Mouse (Mus musculus) retina, postnatal 1 day (tissue): Measurements from ENCODE around the gene Acap2.

ENCODE experiments used
- DNase-seq: peaks from one replicate; pipeline ENCODE4 v3.0.0-alpha.2; 2012

Gene Acap2

GRCm38 (mm10) chr16:31077396-31077795 is 123.6 kb downstream of the Acap2 start:
- DNase-seq = no peak

DNA sequence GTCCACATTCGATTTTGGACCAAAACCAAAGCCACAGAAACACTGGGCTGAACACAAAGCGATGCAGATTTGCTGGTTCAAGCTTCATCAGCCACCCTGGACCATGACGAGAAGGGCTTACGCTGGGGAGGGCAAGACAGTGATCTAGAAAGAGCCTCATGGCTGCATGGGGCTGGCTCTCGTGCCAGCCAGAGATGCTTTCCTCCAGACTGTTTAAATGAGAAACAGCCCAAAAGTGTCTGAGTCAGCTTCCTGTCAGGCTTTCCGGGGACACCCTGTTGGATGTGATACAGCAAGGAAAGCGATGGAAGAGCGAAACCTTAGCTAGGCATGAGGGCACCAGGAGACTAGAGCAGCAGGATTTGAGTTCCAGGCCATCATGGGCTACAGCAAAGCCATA is 124.6 kb downstream of the Acap2 start:
- DNase-seq = no peak

GRCm38 (mm10) chr16:31074324-31074908 is 126.6 kb downstream of the Acap2 start:
- no peak for DNase-seq

GRCm38 (mm10) chr16:31071731-31072130 is 129.3 kb downstream of the Acap2 start:
- no peak for DNase-seq

DNA sequence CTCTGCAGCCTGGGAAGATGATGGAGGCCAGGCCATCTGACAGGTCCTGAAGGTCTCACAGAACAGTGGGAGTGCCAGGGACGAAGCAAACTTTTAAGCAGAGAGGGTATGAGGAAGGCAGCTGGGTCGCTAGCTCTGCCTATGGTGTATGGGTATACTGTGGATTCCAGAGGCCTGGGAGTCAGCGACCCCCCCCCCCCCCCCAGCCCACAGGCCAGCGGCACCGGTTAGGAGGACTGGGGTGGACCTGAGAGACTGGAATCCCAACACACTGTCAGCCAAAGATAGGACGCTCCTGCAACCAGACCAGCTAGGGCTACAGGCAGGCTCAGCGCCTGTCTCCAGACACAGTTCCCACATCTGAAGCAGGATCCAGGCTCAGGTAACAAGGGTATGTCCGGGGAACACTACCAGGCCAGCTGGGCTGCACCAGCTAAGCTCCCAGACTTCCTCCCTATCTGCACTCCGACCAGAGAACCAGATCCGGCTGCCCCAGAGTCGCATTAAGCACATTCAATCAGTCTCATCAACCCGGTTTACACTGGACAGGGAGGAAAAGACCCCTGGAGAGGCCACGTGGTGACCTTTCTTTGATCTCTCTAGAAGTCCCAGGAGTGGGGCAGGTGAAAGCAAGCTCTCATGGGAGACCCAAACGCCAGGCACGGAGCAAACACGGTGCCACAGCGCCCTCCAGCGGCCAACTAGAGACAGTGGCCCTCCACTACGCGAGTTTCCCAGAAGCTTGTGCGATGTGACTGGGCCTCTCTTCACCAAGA is 130.5 kb downstream of the Acap2 start:
- DNase-seq = peak; percentile 89

DNA sequence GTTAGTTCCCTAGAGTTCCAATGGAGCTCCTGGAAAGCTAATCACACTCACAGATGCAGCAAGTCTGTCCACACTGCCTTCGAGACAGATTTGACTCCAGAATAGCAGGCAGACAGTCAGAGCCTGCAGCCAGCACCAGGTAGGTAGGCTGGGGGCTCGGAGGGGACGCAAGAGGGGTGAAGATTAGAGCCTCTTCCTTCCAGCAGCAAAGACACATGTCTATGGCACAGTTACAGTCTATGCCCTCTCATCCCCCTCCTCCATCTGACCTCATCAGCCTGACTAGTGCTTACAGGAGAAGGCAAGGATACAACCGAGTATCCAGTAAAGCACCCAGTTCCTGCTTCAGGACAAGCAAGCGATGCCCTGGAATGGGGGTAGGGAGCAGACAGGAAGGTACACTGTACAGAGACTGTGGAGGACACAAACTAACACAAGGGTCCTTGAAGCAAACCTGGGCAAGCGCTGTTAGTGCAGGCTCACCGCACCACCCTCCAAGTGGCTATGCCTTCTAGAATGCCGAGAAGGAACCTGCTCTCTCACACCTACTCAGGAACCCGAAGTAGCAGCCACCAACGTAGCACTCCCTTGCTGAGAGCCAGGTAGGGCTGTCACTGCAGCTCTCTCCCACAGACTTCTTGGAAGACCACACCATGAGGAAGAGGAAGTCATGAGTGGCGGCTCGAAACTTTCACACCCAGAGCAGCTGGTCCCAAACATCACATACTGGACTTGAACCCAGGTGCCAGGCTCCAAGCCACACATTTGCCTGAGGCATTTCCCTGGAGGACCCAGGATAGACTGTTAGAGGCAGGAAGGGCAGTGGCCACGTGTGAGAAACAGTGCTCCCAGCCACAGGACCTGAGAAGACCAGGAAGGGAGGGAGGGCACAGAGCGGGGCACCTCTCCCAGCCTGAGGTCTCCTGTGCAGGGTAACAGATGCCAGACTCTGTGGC is 131.6 kb downstream of the Acap2 start:
- DNase-seq = no peak

- DNase-seq = no peak
Observed at GRCm38 (mm10) chr16:31068280-31068679, 132.8 kb downstream of the Acap2 start.

DNA sequence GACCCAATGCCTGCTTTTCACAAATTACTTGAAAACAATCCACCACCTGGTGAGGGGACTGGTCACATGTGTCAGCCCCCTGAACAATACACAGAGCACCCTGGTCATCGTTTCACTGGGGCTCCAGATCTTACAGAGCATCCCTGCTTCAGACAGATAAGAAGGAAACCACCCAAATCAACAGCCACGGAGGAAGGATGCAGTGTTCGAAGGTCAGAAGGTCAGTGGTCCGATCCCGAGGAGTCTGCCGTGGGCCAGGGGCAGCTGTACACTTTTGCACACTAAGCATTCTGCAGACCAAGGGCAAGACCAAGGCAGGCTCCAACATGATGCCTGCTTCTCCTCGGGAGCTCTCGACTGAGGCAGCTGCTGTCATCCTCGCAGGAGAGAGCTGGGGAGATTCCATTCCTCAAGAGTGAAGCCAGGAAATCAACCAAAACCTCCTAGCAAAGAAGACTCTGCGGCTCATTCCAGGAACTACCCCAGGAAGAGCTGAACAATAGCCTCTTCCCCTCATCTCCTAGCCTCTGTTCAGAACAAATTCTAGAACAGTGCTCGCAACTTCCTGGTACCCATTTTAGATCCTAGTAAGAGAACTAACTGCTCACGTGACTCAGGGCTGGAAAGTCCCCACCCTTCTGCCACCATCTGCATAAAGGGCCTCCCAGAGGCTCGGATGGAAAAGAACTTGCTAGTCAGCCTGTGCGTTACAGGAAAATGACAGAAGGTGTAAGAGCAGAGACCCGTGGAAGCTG is 134.5 kb downstream of the Acap2 start:
- DNase-seq = no peak

DNA sequence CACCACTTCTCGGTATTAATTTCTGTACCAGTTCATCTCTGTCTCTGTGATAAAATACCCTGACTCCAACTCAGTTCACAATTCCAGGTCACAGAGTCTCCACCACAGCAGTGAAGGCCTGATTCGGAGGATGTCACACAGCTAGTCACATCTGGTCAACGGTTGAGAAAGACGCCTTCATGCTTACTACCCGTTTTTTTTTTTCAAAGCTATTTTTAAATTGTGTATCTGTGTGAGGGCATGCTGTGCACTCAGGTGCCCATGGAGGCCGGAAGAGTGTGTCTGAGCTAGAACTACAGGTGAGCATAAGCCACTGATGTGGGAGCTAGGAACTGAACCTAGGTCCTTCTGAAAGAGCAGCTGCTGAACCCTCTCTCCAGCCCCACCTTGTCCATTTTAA is 136.3 kb downstream of the Acap2 start:
- no peak for DNase-seq

GRCm38 (mm10) chr16:31062918-31063317 is 138.1 kb downstream of the Acap2 start:
- no peak for DNase-seq

GRCm38 (mm10) chr16:31061246-31061880 is 139.7 kb downstream of the Acap2 start:
- no peak for DNase-seq

DNA sequence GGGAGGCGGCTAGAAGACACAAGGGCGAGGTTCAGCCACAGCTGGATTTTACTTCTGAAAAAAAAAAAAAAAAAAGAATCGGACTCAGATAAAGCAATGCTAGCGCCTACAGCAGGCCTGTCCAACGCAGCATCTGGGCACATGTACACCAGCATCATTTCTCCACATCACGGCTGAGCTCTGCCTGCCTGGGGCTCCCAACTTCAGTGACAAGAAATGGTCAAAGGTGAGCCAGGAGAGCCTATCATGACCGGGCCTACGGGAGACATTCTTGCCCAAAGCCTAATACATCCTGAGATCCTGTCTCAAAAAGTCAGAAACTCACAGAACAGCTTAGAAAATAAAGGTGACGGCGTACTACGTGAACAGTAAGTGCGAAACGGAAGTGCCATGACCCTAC is 140.3 kb downstream of the Acap2 start:
- no peak for DNase-seq

DNA sequence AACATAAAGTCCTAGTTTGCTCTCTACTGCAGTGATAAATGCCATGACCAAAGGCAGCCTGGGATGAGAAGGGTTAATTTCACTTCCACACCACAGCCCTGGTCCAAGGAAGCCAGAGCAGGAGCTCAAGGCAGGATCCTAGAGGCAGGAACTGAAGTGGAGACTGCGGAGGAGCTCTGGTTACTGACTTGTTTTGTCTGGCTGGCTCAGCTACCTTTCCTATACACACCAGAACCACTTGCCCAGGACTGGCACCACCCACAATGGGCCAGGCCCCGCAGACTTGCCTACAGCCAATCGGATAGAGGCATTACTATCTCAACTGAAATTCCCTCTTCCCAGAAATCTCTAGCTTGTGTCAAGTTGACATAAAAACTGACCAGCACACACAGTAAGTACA is 140.8 kb downstream of the Acap2 start:
- DNase-seq = no peak

- DNase-seq = no peak
Observed at GRCm38 (mm10) chr16:31059730-31060129, 141.3 kb downstream of the Acap2 start.

- DNase-seq = no peak
Observed at GRCm38 (mm10) chr16:31052812-31053211, 148.2 kb downstream of the Acap2 start.

GRCm38 (mm10) chr16:31052177-31052726 is 148.8 kb downstream of the Acap2 start:
- DNase-seq = peak; percentile 56

DNA sequence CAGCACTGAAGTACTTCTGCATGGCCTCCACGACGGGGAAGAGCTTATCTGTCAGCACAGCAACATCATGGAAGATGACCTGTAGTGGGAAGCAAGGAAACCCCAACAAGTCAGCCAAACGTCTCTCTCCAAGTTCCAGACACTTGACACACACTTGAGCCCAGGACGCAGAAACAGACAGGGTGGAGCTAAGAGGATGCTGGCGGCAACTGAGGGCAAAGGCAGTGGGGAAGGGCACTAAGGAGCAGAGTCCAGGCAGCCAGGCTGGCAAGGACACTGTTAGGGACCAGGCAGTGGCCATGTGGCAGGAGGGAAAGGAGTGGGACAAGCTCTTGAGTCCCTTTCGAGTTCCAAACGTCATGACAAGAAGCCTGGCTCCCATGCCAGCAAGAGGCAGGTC is 150.3 kb downstream of the Acap2 start:
- DNase-seq = no peak

GRCm38 (mm10) chr16:31048194-31048593 is 152.9 kb downstream of the Acap2 start:
- DNase-seq = no peak

- no peak for DNase-seq
Observed at GRCm38 (mm10) chr16:31047186-31047898, 153.7 kb downstream of the Acap2 start.

- DNase-seq = no peak
Observed at GRCm38 (mm10) chr16:31046217-31046659, 154.8 kb downstream of the Acap2 start.

- no peak for DNase-seq
Observed at GRCm38 (mm10) chr16:31045211-31045610, 155.8 kb downstream of the Acap2 start.
